Mouse (Mus musculus): Measurements from ENCODE around the gene Ube2cbp.

DNA sequence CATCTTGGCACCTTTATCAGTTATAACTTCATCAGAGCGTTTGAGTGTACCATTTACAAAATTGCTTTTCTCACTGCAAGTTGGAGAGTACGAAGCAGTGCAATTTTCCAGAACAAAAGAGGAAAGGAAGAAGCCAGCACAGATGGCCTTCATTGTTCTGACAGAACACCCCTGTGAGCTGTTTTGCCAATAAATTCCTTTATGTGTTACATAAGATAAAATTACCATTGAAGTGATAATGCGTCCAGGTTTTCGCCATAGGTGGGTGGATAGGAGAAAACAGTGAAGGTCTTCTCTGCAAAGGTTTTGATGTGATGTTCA lies 183.6 kb downstream of the Ube2cbp start:
- TF ChIP-seq CTCF (conservative IDR thresholded peaks at IDR 0.05; ENCODE audit: insufficient read depth, insufficient read length, low read depth, low read length) (no peak), POLR2A (IDR thresholded peaks at IDR 0.05; ENCODE audit: low read depth, low read length) (no peak)

Measured in kidney, adult 2 months (tissue).